Mouse (Mus musculus) lung, adult 2 months (tissue): ENCODE measurements around the gene Hoxa10.

Experiments used
- CTCF ChIP-seq: fragments of 200-500 bp; IDR thresholded peaks from 2 replicates; pipeline ENCODE4 v1.5.1; 2011; ENCODE audit warnings: mild to moderate bottlenecking, low read length, control low read depth; ENCODE audit not compliant: insufficient read depth
- POLR2A ChIP-seq: fragments of 200-500 bp; IDR thresholded peaks from 2 replicates; pipeline ENCODE4 v1.6.1; 2011; ENCODE audit warnings: low read depth, mild to moderate bottlenecking, control low read depth, low read length, borderline replicate concordance; ENCODE audit errors: extremely low read depth

- TF ChIP-seq CTCF, result no peak
- no peak for TF ChIP-seq POLR2A
Measured at GRCm38 (mm10) chr6:52242801-52243332, 2.2 kb upstream of the Hoxa10 start.
